Mouse (Mus musculus) spleen, postnatal 10 days (tissue): ENCODE data around the gene Syt9.
"Not testable (repeated sequence)": the region's sequence is repeated elsewhere in the genome, so short reads cannot be mapped to it uniquely, and the experiment has no call there.

Experiments
- DNase-seq, 2 experiments: peaks; one replicate each; pipeline ENCODE4 v3.0.0; 2021 to 2022; ENCODE audit warnings: low spot score in 2 of 2

Gene Syt9

GRCm38 (mm10) chr7:107461699-107462440 is 91.3 kb downstream of the Syt9 start:
- no peak for DNase-seq

GRCm38 (mm10) chr7:107462962-107463361 is 92.4 kb downstream of the Syt9 start:
- no peak for DNase-seq

GRCm38 (mm10) chr7:107465081-107465480 is 94.6 kb downstream of the Syt9 start:
- no peak for DNase-seq

GRCm38 (mm10) chr7:107478979-107479965 is 108.7 kb downstream of the Syt9 start:
- no peak for DNase-seq

GRCm38 (mm10) chr7:107485709-107486108 is 115.2 kb downstream of the Syt9 start:
- DNase-seq = not testable (repeated sequence)

GRCm38 (mm10) chr7:107495428-107495827 is 124.9 kb downstream of the Syt9 start:
- no peak for DNase-seq

GRCm38 (mm10) chr7:107496923-107497322 is 126.4 kb downstream of the Syt9 start:
- no peak for DNase-seq

- DNase-seq = no peak
These were observed 130.1 kb downstream of the Syt9 start for GRCm38 (mm10) chr7:107500641-107501040.

- no peak for DNase-seq
These were observed 134.5 kb downstream of the Syt9 start for GRCm38 (mm10) chr7:107504761-107505712.

- no peak for DNase-seq
These were observed 137.4 kb downstream of the Syt9 start for GRCm38 (mm10) chr7:107507920-107508319.

- no peak for DNase-seq
These were observed 139.2 kb downstream of the Syt9 start for GRCm38 (mm10) chr7:107509740-107510139.

- DNase-seq = no peak
These were observed 146.3 kb downstream of the Syt9 start for GRCm38 (mm10) chr7:107516704-107517410.

- no peak for DNase-seq
These were observed 148.9 kb downstream of the Syt9 start for GRCm38 (mm10) chr7:107519256-107520025.

GRCm38 (mm10) chr7:107521411-107521810 is 150.9 kb downstream of the Syt9 start:
- no peak for DNase-seq

- DNase-seq = peak; percentile 4 to 39
These were observed 155.8 kb downstream of the Syt9 start for GRCm38 (mm10) chr7:107526299-107526698.

- DNase-seq = no peak
These were observed 157.7 kb downstream of the Syt9 start for GRCm38 (mm10) chr7:107528169-107528772.

- DNase-seq = no peak
These were observed 158.8 kb downstream of the Syt9 start for GRCm38 (mm10) chr7:107529364-107529763.

- DNase-seq = no peak
These were observed 164.8 kb downstream of the Syt9 start for GRCm38 (mm10) chr7:107535311-107535710.

- DNase-seq = no peak
These were observed 166.0 kb downstream of the Syt9 start for GRCm38 (mm10) chr7:107536516-107536915.

GRCm38 (mm10) chr7:107540034-107540433 is 169.5 kb downstream of the Syt9 start:
- no peak for DNase-seq
